Mouse (Mus musculus) myocyte (in vitro differentiated cells): ENCODE data around the gene Ublcp1. TPM values are rescaled to one million over a fixed set of nuclear protein-coding genes. Genes with fewer than 3 reads are reported as not detected.

Experiments used
- H3K27me3 ChIP-seq: one replicate; pipeline ENCODE4 v1.6.1; 2011; ENCODE audit not compliant: control insufficient read depth, insufficient read depth, insufficient read length
- H3K36me3 ChIP-seq: one replicate; pipeline ENCODE4 v1.6.1; 2011; ENCODE audit not compliant: control insufficient read depth, insufficient read depth
- H3K4me2 ChIP-seq: one replicate; pipeline ENCODE4 v1.6.1; 2011; ENCODE audit warnings: low read depth, control low read depth
- H3K4me3 ChIP-seq: one replicate; pipeline ENCODE4 v1.5.1; 2011; ENCODE audit warnings: mild to moderate bottlenecking, control low read depth, moderate library complexity
- H3K79me2 ChIP-seq: one replicate; pipeline ENCODE4 v1.6.1; 2011; ENCODE audit not compliant: control insufficient read depth, insufficient read depth
- H3ac ChIP-seq: one replicate; pipeline ENCODE4 v1.6.1; 2011; ENCODE audit not compliant: control insufficient read depth, insufficient read length
- CEBPB ChIP-seq: IDR thresholded peaks from 2 replicates; pipeline ENCODE4 v1.6.1; 2011; ENCODE audit warnings: mild to moderate bottlenecking, moderate library complexity; ENCODE audit not compliant: poor library complexity, insufficient read depth, severe bottlenecking
- E2F4 ChIP-seq: IDR thresholded peaks from one replicate; pipeline ENCODE4 v1.6.1; 2011; ENCODE audit warnings: mild to moderate bottlenecking, control low read depth, moderate library complexity; ENCODE audit not compliant: insufficient read depth
- MAX ChIP-seq: IDR thresholded peaks from one replicate; pipeline ENCODE4 v1.6.1; 2011; ENCODE audit warnings: low read depth, mild to moderate bottlenecking, control low read depth
- MYOD1 ChIP-seq, 3 experiments: IDR thresholded peaks; one replicate each; pipeline ENCODE4 v1.6.1; 2011; ENCODE audit warnings: control low read depth in 2 of 3, low read depth in 2 of 3, mild to moderate bottlenecking in 2 of 3, moderate library complexity in 1 of 3; ENCODE audit not compliant: insufficient read length in 2 of 3, control insufficient read depth in 1 of 3
- MYOG ChIP-seq, 3 experiments: IDR thresholded peaks; one replicate each; pipeline ENCODE4 v1.6.1; 2011; ENCODE audit warnings: control low read depth in 2 of 3, low read depth in 2 of 3, mild to moderate bottlenecking in 2 of 3; ENCODE audit not compliant: insufficient read length in 2 of 3, control insufficient read depth in 1 of 3, insufficient read depth in 1 of 3
- REST ChIP-seq: IDR thresholded peaks from one replicate; pipeline ENCODE4 v1.6.1; 2011; ENCODE audit warnings: mild to moderate bottlenecking, control low read depth, moderate library complexity; ENCODE audit not compliant: insufficient read depth, insufficient read length
- SRF ChIP-seq: IDR thresholded peaks from one replicate; pipeline ENCODE4 v1.6.1; 2011; ENCODE audit warnings: low read depth; ENCODE audit not compliant: control insufficient read depth, insufficient read length
- TCF12 ChIP-seq: IDR thresholded peaks from one replicate; pipeline ENCODE4 v1.6.1; 2011; ENCODE audit warnings: mild to moderate bottlenecking, control low read depth; ENCODE audit not compliant: poor library complexity, insufficient read depth, severe bottlenecking
- TCF3 ChIP-seq: IDR thresholded peaks from one replicate; pipeline ENCODE4 v1.6.1; 2011; ENCODE audit warnings: low read depth, control low read depth; ENCODE audit not compliant: insufficient read length
- USF1 ChIP-seq: IDR thresholded peaks from one replicate; pipeline ENCODE4 v1.6.1; 2011; ENCODE audit warnings: low read depth, mild to moderate bottlenecking, control low read depth, moderate library complexity
- polyA plus RNA-seq: library from polyadenylated mRNA; unstranded; fragments of >200 nt; fragmentation: generic; extraction: Trizol; gene quantifications from one replicate; pipeline ENCODE4 v1.2.1, GENCODE M21; 2012; ENCODE audit warnings: missing spikeins

Ublcp1 gene
- polyA plus RNA-seq, 1 experiment, result 13.0 TPM

- H3K4me3 ChIP-seq, result no peak overlapping the region
- no peak for TF ChIP-seq SRF
- no peak for TF ChIP-seq MYOD1 (IDR thresholded peaks at IDR 0.05; ENCODE audit: control insufficient read depth in 1 of 3, insufficient read length in 2 of 3, low read depth in 2 of 3)
- no peak for TF ChIP-seq E2F4
- no peak for TF ChIP-seq REST
- TF ChIP-seq MYOG (IDR thresholded peaks at IDR 0.05; ENCODE audit: control insufficient read depth in 1 of 3, insufficient read depth in 1 of 3, insufficient read length in 2 of 3, low read depth in 2 of 3), result no peak
- no peak for TF ChIP-seq CEBPB
- TF ChIP-seq TCF3, result no peak
- TF ChIP-seq MAX, result no peak
- no peak for TF ChIP-seq USF1
- TF ChIP-seq TCF12, result no peak
- H3K36me3 ChIP-seq, result no peaks in the 10 kb centered on the region
- no peaks in the 10 kb centered on the region for H3K27me3 ChIP-seq
- no peak overlapping the region for H3ac ChIP-seq
- no peaks in the 10 kb centered on the region for H3K79me2 ChIP-seq
- no peak overlapping the region for H3K4me2 ChIP-seq
Measured at GRCm38 (mm10) chr11:44405113-44405512, 65.2 kb downstream of the Ublcp1 start.

Other genes starting within 250 kb of the Ublcp1 start
- gene Il12b, start 70.4 kb downstream of the Ublcp1 start, polyA plus RNA-seq, result not detected
- 63.6 TPM for gene Rnf145, start 48.5 kb upstream of the Ublcp1 start, polyA plus RNA-seq
- gene Ebf1, start 146.8 kb upstream of the Ublcp1 start, polyA plus RNA-seq, result 2.7 TPM